Mouse (Mus musculus): ENCODE data around the gene Sik3.
"Not testable (repeated sequence)": the region's sequence is repeated elsewhere in the genome, so short reads cannot be mapped to it uniquely, and the experiment has no call there.

Gene Sik3

DNA sequence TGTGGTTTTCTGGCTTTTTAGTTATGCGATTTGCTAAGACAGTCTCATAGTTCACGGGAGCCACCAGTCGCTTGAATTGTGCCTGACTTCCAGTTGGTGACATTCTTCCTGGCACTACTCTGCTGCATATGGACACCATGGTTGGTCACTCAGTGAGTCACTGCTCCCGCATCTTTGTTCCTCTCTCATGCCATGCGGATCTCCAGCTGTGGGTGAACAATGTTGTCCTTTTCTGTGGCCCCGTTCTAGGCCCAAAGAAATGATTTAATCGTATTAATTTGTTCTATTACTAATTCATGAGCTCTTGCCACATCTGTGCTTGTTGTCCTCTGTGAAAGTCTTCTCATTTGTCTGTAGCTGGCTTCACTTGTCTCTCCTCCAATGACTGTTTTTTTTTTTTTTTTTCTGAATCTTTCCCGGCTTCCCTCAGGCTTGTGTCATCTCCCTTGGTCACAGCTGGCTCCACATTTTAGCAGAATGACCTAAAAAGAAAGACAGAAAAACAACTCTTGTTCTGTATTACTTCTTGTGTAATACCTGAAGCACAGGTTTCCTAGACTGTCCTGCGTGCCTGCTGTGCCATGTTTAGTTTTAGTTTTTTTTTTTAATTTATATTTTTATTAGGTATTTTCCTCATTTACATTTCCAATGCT, 40.5 kb downstream of the Sik3 start:
- no peak for DNase-seq (ENCODE audit: low read depth, low spot score)

DNA sequence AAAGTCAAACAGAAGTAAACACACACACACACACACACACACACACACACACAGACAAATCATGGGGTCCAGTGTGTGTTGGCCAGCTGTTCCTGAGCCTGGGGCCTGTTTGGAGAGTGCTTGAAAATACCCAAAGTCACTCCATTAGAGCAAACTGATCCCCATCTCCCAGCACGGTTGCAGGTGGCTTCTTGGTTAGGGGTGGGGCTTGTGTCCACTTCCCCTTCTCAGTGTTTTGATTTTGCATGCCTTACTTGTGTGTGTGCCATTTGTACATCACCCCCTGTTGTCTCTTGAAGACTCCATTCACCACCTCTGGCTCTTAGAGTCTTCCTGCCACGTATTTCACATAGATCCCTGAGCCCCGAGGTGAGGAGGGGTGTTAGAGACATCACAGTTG, 45.4 kb downstream of the Sik3 start:
- DNase-seq (ENCODE audit: low read depth, low spot score): no peak

DNA sequence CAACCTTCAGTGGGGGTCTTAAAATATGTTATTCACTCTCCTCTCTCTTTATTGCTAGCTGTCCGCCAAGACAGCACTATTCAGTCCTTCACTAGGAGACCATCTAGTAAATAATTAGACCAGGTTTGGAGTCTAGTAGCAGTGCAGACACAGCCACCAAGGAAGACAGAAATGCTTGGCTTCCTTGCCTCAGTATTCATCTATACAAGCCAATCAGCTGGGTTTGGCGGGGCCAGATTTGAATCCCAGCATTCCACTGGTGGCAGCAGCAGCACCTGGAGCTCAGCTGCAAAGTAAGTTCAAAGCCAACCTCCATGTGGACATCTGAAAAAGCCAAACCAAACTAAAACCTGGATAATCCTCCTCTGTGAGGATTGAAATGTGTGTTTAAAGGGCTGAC, 47.6 kb downstream of the Sik3 start:
- DNase-seq (ENCODE audit: low read depth, low spot score): no peak

DNA sequence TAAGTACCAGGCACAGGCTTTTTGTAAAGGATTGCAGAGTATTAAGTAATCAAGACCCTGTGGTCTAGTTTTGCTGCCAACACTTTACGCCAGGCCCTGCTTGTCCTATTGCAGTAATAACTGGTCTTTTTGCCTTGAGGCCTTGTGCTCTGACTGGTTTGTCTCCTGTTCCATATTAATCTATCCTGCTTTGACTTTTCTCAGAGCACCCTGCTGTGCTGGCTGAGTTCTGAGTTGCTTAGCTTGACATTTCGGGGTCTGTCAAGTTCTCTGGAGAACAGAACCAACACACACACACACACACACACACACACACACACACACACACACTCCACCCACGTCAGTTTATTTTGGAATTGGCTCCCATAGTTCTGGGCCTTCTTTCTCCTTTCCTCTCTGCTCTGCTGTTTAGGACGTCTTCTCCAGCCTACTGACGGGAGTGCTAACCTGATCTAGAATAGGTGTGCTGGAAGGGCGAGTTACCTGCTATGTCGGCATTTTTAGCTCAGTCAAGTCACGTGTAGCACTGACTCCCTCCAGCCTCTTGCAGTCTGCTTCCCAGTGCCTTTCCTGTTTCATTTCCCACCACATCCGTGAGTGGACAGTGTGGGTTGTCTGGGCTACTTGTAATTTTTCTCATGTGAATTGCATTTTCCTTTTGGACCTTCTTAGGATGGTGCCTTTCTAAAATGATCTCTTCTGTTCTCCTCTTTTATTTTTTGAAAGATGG, 49.2 kb downstream of the Sik3 start:
- no peak for DNase-seq (ENCODE audit: low read depth, low spot score)

DNA sequence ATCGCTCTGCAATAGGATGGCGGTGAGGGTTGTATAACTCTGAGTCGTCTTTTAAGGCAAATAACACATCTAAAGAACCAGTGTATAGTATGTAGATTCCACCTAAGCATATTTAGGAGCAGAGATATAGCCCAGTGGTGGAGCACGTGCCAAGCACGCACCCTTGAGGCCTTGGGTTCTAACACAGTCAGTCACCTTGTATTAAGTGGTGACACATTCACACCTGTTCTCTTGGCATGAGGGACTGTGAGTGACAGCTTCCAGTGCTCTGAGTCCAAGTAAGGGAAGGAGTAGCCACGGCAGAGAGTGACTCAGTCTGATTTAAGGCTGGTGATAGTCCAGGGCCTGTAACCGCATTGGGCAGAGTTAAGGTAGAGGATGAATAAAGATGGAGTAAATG, 51.7 kb downstream of the Sik3 start:
- DNase-seq (ENCODE audit: low read depth, low spot score): no peak

DNA sequence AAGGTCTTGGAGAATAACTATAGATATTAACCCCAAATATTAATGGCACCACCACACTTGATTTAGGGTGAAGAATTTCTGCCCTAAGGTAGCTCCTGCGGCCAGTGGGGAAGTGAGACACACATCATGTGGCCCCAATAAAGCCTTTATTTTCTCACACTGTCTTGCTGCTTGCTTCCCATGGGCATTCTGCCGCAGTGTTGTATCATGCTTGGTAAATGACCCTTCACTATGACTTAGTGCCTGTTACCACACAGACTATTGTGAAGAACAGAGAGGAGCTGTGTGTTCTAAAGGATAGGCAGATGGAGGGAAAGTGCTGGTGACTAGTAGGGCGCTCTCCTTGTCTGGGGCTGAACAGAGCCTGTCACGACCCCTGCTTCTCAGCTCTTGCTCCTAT, 54.1 kb downstream of the Sik3 start:
- no peak for DNase-seq (ENCODE audit: low read depth, low spot score)

DNA sequence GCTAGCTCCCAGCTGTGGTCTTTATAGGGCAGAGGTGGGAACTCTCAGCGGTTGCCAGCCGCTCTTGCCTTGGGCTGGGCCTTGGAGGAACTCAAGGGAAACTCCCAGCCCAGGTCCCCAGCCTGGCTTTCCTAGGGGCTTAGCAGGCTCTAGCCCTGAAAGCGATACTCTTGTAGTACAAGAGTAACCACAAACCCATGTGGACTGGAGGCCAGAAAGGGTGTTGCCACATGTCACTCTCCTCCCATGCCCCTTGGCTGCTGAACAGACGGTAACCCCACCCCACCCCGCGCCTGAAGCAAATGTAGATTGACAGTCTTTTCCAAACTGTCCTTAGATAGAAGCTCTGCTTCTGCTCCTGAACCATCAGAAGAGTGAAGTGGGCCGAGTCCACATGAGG, 55.1 kb downstream of the Sik3 start:
- peak; percentile 43 for DNase-seq (ENCODE audit: low read depth, low spot score)

DNA sequence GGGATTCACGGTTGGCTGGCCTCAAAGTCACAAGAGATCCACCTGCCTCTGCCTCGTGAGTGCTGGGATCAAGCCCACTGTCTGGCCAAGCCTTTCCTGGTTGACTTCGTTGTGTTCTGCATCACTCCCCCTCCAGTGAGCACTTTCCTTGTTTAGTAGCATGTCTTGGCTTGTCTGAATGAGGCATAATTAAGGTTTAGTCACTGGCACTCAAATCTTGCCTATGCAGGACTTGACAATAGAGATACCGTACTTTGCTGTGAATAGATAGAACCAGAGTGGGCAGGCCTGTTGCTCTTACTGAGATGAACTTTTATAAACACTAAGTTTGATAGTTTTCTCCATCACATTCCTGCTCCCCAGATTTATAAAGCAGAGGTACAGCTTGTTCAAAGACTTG, 56.4 kb downstream of the Sik3 start:
- DNase-seq (ENCODE audit: low read depth, low spot score): no peak

DNA sequence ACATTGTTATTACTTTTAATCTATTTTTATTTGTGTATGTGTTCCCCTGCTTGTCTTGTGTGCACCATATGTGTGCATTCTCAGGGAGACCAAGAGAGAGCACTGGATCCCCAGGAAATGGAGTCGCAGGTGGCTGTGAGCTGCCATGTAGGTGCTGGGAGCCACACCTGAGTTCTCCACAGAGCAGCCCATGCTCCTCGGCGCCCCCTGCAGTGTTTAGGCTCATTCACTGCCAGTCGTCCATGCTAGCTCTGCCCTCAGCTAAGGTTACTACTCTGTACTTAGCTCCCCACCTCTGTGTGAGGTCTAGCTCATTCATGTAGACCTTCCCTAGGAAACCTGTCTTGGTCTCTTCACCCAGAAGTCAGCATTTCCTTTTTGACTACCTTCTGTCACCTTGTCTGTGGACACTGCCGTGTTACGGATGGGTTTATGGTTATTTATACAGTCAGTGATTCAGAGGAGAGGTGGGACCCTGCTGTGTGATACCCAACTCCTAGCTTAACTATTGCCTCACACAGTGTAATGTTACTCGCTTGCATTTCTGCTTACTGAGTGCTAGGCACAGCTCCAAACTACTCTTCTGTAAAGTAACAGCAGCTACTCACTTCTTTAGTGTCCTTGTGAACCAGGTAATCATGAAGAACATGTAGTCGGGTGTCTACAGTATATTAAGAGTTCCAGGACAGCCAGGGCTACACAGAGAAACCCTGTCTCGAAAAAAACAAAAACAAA, 59.6 kb downstream of the Sik3 start:
- no peak for DNase-seq (ENCODE audit: low read depth, low spot score)

DNA sequence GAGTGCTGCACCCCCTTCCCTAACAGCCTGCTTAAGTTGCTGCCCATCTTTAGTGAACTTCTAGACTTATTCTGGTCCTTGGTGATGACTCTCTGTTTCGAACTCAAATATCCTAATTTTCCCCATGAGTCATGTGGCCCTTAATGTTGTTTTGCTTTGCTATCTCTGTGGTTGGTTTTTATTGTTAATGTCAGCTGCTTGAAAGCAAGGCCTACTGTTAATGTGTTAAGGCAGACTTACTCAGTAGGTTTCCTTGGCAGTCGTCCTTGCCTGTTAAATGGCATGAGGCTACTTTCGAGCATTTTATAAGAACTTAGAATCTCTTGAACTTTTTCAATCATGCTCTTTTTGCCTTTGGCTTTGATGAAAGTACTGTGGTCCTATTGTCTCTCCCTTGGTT, 60.8 kb downstream of the Sik3 start:
- DNase-seq (ENCODE audit: low read depth, low spot score): no peak

DNA sequence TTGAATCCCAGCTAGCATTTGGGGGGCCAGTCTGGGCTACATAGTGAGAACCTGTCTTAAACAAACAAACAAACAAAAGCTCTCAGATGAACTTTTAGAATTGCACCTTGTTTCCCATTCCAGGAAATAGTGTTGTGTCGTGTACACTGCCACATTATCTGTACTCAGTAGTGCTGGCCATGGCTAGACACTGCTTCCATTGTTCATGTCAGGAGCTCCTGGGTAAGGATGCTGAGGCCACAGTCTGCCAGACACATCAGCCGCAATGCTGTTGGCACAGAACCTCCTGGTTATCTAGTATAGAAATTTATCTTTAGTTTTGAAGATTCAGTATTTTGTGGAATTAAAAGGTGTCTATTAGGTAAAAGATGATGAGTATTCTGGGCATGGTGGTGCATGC, 63.0 kb downstream of the Sik3 start:
- no peak for DNase-seq (ENCODE audit: low read depth, low spot score)

DNA sequence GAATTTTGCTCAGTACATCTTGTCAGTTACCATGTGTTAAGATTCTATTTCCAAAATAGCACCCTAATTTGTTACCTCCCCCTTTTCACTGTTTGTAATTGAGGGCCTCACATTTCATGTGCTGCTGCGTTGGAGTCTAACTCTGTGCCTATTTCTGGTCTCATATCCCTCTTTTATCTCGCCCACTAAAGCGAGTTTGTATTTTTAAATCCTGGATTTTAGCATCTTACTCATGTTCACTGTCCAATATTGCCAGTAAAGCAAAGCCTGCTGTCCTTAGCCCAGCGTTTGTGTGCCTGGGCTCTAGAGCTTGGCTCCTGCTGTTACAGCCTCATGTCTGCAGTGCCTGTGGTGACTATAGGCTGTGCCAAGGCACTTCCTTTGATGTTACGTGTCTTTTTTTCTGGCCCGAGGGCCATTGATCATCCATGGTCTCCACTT, 69.8 kb downstream of the Sik3 start:
- no peak for DNase-seq (ENCODE audit: low read depth, low spot score)

DNA sequence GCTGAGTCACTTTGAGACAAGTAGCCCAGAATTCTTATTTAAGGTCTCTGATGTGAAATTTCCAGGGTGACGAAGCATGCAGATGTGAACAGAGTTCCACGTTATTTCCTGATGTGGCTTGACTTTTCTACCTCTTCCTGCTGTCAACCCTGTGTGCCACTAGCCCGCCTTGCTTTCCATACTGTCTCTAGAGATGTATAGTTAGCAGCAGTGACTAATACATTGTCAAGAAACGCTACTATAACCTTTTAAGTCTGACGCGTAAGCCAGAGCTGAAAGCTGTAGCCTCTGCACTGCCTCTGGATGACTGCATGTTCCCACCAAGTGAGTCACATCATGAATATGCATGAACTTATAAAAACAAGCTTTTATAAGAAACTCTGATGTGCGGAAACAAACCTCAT, 70.9 kb downstream of the Sik3 start:
- DNase-seq (ENCODE audit: low read depth, low spot score): no peak

DNA sequence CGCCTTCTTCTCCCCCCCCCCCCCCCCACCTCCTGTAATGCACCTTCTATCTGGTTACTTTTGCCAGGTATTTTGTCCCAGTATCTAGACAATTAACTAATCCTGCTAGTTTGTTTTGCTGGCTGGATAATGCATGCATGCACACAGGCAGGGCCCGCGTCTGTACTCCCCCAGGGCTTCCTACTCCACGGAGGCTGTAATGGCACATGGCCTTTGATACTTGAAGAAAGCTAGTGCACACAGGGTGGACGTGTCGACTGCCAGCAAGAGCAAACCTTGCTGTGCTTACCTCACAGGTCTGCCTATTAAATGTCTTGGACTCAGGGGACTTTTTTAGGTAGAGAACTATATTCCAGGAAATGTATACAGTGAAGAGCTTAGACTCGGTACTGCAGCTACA, 73.3 kb downstream of the Sik3 start:
- DNase-seq (ENCODE audit: low read depth, low spot score): no peak

DNA sequence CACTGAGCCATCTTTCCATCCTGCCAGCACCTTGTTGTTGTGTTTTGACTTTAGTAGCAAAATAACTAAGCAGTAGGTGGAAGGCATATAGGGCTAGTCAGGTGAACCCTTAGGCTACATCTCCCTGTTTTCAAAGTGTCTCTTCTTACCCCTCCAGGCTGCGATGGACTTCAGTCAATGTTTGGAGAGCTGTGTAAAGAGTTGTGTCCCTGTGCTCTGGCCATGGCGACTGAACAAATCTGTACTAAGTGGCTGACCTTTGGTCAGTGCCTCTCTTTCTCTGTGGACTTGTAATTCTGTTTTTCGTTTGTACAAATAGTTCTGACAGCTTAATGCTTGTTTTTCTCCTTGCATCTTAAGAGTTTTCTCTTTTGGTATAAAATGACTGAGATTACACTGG, 74.2 kb downstream of the Sik3 start:
- no peak for DNase-seq (ENCODE audit: low read depth, low spot score)

DNA sequence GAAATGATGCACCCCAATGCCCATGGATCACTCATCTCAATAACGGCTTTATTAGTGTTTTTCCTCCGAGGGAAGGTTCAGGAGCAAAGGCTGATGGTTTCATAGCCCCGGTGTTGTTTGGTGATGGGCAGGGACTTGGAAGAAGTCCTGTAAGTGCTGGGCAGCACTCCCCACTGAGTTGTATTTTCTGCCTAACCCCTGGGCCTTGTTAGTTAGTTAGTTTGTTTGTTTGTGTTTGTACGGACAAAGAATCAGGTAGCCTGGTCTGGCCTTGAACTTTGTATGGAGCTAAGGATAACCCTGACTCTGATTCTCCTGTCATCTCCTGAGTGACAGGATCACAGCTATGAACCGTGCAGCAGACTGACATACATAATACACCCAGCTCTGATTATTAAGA, 74.8 kb downstream of the Sik3 start:
- DNase-seq (ENCODE audit: low read depth, low spot score): no peak

DNA sequence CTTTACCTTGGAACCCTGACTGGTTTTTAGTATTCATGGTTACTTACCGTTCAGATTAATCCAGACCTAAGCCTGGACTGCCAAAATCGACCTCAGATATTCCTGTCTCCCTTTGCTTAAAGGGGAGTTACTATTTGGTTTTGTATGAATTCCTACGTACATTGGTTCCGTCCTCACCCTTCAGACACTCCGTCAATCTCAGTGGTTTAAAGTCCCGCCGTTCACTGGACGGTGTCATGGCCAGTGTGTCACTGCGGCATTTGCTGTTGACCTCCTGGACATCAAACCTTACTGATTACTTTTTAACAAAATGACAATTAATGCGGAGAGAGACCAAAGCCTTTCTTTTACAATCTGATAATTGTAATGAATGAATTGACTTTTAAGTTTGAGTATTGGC, 76.1 kb downstream of the Sik3 start:
- DNase-seq (ENCODE audit: low read depth, low spot score): no peak

DNA sequence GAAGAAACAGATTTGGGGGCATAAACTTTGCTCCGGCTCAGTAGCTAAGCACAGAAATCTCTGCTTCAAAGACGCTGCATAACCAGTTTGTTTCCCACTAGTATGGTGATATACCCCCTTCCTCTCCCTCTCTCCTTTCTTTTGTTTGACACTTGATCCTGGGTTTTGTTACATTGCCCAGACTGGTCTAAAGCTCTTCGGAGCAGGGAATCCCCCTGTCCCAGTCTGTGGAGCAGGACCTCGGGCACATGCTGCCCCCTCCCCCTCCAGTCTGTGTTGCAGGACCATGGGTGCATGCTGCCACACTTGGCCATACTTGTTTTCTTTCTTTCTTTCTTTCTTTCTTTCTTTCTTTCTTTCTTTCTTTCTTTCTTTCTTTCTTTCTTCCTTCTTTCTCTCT, 77.4 kb downstream of the Sik3 start:
- no peak for DNase-seq (ENCODE audit: low read depth, low spot score)

DNA sequence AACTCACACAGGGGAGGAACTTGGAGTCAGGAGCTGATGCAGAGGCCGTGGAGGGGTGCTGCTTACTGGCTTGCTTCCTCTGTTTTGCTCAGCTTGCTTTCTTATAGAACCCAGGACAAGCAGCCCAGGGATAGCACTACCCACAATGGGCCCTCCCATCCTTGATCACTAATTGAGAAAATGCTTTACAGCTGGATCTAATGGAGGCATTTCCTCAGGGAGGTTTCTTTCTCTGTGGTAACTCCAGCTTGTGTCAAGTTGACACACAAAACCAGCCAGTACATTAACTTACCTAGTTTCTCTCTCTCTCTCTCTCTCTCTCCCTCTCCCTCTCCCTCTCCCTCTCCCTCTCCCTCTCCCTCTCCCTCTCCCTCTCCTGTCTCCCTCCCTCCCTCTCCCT, 78.5 kb downstream of the Sik3 start:
- DNase-seq (ENCODE audit: low read depth, low spot score): not testable (repeated sequence)

DNA sequence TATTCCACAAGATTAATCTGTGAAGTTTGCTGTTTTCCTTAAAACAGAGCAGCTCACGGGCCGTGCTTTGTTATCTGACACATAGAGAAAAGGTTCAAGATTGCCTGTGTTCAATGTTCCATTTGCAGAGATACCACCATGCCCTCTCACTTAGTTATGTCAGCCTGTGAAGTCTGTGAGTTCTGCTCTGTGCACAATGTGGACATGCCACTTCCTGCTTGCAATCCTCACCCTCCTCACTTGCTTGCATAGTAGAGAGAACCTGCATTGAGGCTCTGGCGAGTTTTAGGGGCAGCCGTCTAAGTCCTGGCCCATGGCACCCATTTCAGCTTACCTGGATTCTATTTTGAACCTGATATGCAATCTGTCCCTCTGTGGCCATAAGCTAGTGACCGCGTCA, 80.0 kb downstream of the Sik3 start:
- DNase-seq (ENCODE audit: low read depth, low spot score): no peak

DNA sequence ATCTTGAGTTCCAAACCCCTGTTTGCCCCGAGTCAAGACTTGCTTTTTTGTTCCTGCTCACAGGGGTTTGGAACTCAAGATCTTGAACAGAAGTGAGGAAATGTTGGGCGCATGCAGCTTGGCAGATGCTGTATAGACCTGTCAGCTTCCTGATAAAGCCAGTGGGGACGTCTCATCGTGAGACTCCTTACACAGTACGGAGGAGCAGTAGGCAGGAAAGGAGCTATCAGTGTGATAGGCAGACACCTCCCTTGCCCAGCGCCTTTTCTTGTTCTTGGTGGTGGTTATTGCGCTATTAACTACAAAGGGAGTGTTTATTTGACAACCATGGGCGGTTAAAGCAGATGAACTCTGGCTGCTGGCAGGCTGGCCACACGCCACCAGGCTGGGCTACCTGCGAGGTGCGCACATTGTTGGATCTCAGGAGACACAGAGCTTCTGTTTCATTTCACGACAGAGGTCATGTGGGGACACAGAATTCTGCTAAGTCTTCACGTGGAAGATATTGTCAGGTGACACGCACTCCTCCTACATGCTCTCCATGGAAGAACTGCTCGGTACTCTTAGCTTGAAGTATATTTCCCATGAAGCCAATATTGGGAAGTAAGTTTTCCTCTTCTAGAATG, 85.9 kb downstream of the Sik3 start:
- no peak for DNase-seq (ENCODE audit: low read depth, low spot score)

DNA sequence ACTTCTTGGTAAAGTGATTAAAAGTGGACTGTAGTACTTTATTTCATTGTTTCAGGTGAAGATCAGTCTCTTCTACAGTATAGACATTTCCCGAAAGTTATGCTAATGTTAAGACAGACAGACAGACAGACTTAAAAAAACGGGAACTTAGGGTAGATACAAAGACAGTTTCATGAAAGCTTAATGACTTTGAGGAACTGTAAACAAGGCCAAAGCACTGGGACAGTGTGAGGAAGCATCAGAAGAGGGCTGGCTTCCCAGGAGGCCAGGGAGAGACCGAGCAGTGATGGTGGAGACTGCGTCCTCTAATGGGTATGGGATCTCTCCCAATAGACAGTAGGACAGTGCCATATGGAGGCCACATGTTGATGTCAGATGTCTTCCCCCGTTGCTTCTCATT, 86.5 kb downstream of the Sik3 start:
- DNase-seq (ENCODE audit: low read depth, low spot score): no peak

DNA sequence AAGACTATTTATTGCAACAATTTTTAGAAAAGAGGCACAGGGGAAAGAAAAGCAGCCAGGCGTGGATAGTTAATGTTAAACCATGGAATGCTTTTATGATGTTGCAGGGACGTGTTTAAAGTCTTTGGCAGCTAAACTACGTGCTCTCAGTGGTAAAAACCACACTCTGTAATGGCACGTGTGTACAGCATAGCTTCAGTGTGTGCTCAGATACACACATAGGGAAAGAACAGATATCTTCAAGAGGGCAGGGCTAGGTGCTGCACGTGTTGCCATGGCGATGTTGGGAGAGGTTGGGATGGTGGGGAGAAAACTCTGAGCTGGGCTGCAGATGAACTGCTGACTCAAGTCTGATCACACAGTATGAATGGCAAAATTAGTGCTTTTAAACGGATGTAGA, 90.5 kb downstream of the Sik3 start:
- no peak for DNase-seq (ENCODE audit: low read depth, low spot score)
